Mouse (Mus musculus): ENCODE results near the gene Egfl7. TPM values are rescaled to one million over a fixed set of nuclear protein-coding genes. Genes with fewer than 3 reads are reported as not detected.

Gene Egfl7
- 100 to 1,000 TPM in 1 of 2 experiments, 10 to 100 TPM in 1; 71.2 to 146 TPM for total RNA-seq (2021)
- polyA plus RNA-seq (2012; rRNA removed), result 355 and 444 TPM in 2 replicates
- long read RNA-seq, transcript Egfl7-202 (10 exons, 1,372 nt), result major isoform, 22 of 85 reads
- long read RNA-seq, transcript Egfl7-212 (10 exons, 1,391 nt), result minor isoform, 8 of 85 reads
- long read RNA-seq, transcript Egfl7-213 (1 exons, 536 nt), result minor isoform, 18 of 85 reads
- long read RNA-seq, partial matches to known transcripts, result 8 of 85 reads
- long read RNA-seq, other reads (novel, unspliced or antisense), result 26 of 85 reads

- no peak for DNase-seq
Measured at GRCm38 (mm10) chr2:26579714-26580113, at the start of gene Egfl7. Egfl7 (plus strand) TSS chr2:26580014.

GRCm38 (mm10) chr2:26531829-26532228, 48.0 kb upstream of the Egfl7 start:
- DNase-seq, result peak; percentile 40

DNA sequence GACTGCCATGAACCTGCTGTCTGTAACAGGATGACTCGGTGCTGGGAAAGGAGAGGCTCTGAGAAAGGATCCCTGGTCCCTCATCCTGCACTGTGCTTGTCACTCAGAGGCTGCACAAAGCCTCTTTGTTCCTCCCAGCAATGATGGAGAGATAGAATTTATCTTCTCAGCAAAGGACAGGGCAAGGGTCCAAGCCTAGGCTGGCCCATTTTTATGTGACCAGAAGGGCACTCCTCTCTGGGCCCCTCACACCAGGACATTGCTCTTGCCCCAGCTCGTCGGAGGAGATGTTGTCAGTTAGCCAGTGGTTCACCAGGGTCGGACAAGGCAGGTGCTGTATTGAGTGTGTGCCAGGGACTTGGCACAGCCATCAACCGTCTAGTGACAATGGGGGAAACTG, 46.6 kb upstream of the Egfl7 start:
- no peak for DNase-seq

DNA sequence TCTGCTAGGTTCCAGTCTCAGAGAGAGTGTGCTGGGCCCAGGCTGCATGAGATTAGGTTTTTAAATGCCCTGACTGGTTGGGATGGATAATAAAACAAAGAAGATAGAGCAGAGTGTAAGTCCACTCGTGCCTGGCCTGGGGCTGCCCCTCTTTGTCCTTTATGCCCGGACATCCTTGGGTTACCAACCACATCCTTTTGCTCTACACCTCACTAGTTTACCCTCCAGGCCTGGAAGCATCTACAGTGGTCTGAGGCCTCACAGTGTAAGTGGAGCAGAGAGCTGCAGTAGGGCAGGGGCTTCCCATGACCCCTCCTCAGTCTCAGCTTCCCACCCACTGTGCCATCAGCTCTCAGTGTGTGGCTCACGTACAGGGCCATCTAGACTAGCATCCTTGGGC, 45.7 kb upstream of the Egfl7 start:
- DNase-seq, result no peak

DNA sequence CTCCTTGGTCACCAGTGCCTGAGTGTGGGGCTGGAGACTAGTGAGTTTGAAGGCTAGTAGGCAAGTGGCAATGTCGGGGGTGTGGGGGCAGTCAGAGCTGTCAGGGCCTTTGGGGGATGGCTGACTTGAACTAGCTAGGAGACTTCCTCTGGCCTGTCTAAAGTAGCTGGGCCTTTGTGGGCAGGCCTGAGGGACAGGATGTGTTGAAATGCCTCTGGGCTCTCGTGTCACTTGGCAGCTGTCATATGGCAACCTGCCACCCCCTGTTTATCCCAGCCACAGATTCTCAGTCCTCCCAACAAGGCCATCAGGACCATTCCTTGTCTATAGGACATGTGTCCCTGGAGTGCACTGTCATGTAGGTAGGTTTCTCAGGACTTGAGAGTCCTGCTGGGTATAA, 45.2 kb upstream of the Egfl7 start:
- DNase-seq, result peak; percentile 88

GRCm38 (mm10) chr2:26535517-26536045, 44.2 kb upstream of the Egfl7 start:
- no peak for DNase-seq

DNA sequence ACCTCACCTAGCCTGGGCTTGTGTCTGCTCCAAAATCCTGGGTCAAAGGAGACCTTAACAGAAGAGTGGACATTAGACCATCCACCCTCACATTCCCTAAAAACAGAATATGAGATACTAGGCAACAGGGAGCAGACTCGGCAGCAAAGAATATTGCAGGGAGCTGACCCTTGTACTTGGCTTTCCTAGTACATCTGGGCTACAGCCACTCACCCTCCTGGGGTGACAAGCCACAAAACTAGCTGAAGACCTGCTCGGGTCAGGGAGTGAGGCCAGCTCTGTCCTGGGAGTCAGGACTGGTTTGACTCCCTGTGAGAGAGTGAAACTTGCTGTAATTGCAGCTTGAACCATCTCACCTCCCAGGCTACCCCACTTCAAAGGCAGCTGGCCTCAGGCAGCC, 40.3 kb upstream of the Egfl7 start:
- no peak for DNase-seq

- no peak for DNase-seq
Measured at GRCm38 (mm10) chr2:26540721-26541120, 39.1 kb upstream of the Egfl7 start.

- DNase-seq, result no peak
Measured at GRCm38 (mm10) chr2:26541258-26541910, 38.4 kb upstream of the Egfl7 start.

GRCm38 (mm10) chr2:26543155-26543554, 36.7 kb upstream of the Egfl7 start:
- peak; percentile 58 for DNase-seq

DNA sequence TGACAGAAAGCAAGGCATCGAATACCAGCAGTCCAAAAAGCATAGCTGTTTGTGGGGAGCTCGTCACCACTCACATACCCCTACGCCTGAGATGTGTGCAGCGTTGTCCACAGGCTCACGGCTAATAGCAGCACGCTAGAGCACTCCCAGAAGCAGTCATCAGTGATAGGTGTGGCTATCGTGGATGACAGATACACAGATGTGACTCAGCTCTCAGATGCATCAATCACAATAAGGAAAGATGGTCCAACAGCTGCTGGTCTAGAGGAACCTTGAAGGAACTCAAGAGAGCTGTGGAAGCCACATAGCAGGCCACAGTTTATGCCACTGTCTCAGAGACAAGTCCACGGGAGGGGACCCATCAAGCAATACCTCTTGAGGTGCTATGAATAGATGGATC, 36.0 kb upstream of the Egfl7 start:
- DNase-seq, result peak; percentile 70

GRCm38 (mm10) chr2:26544265-26544664, 35.5 kb upstream of the Egfl7 start:
- DNase-seq, result peak; percentile 67

DNA sequence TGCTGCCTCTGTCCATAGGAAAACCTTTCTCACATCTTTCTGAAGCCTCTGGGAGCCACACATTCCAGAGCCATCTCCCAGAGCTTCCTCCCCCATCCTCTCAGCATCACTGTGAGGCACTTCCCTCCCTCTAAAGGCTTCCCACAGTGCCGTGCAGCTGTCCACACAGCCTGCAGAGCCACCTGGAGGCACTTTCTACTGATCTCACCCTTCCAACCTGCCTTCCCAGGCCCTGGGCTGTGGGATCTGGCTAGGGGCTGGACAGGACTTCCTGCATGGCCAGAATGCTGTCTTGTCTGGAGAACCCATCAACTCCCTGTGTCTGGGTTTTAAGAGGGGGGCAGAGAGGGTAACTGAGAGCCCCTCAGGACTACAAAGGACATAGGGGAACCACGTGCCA, 32.3 kb upstream of the Egfl7 start:
- DNase-seq, result no peak

DNA sequence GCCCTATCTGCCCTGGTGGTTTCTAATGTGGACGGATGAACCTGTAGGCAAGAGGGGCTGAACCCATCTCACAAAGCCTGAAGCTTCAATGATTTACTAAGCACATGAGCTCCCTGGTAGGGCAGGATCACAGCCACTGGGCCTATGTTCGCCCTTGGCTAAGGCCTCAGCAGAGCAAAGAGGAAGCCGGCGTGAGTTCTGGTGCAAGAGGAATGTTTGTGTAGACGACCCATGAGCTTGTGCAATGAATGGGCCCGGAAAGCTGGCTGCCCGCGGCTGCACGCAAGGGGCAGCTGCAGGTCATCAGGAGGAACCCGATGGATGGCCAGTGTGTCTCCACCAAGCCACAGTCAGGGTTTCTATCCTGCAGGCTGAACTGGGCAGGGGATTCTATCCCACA, 30.0 kb upstream of the Egfl7 start:
- peak; percentile 57 for DNase-seq

- peak; percentile 62 for DNase-seq
Measured at GRCm38 (mm10) chr2:26550205-26550604, 29.6 kb upstream of the Egfl7 start.

DNA sequence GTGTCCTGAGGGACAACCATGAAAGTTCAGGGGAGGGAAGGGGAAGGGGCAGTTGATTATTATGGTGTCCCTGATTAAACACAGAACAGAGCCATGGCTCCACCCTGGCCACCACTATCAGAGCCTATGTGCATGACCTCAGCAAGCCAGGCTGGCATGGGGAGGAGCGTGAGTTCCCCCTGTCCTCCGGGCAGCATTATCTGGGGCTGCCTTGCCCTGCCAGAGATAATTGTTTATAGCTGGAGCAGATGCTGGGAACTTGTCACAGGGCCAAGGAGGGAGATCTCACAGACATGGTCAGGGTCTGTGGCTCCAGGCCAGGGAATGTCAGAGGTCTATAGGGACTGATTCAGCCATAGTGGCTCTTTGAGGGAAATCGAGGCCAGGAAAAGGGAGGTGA, 29.0 kb upstream of the Egfl7 start:
- DNase-seq, result no peak

DNA sequence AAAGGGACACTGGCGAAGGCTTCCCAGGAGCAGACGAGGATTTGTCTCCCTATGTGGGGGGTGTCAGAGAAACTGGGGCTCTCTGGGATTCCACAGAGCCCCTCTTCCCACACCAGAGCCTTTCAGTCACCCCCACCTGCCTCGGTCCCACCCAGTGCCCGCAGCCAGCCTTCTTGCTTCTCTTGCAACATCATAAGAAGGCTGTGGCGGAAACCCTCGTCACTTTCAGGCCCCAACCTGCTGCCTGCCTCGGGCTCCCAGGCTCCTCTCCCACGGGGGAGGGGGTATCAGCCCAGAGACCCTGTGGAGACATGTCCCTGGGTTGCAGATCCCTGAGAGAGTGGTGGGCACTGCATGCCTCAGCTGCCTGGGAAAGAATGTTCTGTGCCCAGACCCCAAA, 28.4 kb upstream of the Egfl7 start:
- DNase-seq, result no peak

- no peak for DNase-seq
Measured at GRCm38 (mm10) chr2:26552066-26552465, 27.7 kb upstream of the Egfl7 start.

GRCm38 (mm10) chr2:26553904-26554303, 25.9 kb upstream of the Egfl7 start:
- DNase-seq, result no peak

DNA sequence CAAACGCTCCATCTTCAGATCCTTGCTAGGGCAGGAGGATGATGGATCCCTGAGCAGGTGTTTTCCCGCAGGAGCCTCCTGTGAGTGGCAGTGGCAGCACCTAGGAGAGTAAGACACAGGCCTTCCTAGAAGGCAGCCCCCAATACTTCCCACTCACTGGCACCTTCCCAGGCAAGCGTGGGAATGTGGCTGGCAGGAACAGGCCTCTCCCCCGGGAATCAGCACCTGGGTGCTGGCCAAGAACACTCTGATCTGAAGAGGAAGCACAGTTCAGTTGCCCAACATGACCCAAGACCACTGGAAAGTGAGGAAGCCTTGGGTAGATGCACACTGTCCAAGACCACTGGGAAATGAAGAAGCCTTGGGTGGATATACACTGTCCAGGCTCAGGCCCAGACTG, 24.7 kb upstream of the Egfl7 start:
- DNase-seq, result peak; percentile 54

- peak; percentile 23 for DNase-seq
Measured at GRCm38 (mm10) chr2:26556535-26556993, 23.2 kb upstream of the Egfl7 start.

GRCm38 (mm10) chr2:26560506-26560905, 19.3 kb upstream of the Egfl7 start:
- DNase-seq, result no peak

- DNase-seq, result peak; percentile 56
Measured at GRCm38 (mm10) chr2:26561351-26562016, 18.3 kb upstream of the Egfl7 start.
